Mouse (Mus musculus) heart, adult 10 weeks (tissue): ENCODE measurements around the gene Ccdc188. TPM values are rescaled to one million over a fixed set of nuclear protein-coding genes. Genes with fewer than 3 reads are reported as not detected.

Experiments
- polyA plus RNA-seq: library from polyadenylated mRNA; stranded (reverse); fragments of 350-450 nt; fragmentation: Illumina TruSeq; extraction: RNeasy Lipid Tissue Mini Kit (QIAGEN cat#74804); gene quantifications from one replicate; pipeline ENCODE4 v1.2.3, GENCODE M21; 2014; ENCODE audit warnings: low read depth, low replicate concordance

Gene Ccdc188
- polyA plus RNA-seq = not detected

DNA sequence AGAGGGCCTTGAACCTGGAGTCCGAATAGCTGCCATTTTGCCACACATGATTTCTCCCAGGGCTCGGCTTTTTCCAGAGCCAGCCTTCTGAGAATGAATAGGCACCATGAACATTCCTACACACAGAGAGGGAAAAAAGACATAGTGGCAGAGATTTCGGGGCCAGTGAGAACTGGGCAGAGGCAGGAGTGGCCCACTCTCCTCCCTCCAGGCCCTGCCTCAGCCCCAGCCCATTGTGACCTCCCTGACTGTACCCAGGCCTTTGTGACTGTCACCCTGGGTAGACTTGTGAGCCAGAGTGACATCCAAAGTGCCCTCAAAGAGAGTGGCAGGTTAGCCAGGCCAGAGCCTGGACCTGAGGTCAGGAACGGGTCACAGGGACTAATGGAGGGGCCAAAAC is at the start of gene Ccdc188:
Ccdc188 (plus strand) TSS at position 301 of the 400 bp plus-strand sequence.

DNA sequence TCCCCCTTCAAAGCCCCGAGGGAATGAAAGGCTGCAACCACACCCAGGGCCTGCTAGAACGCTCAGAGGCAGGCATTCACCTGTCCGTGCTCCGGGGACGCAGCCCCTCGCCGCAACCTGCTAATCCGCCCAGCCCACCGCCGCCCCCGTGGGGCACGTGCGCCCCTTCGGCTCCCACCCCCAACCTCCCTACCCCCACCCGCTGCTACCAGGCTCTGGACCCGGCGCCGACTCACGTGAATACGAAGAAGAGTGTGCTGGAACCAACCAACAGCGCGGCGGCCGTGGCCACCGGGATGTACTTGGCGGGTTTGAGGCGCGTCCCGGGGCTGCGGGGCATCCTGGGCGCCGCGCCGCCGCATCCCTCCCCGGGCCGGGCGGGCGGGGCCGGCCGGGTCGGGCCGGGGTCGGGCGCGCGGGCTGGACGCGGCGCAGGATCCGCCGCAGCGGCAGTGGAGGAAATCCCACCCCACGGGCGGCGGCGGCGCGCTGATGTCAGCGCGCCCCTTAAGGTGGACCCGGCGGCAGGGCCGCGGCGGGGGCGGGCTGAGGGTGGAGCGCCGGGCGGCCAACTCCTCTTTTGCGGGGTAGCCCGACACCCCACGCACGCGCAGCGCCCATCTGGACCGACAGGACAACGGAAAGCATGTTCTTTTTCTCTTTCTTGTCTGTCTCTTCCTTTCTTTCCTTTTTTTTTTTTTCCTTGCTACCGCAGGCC is 17.2 kb downstream of the Ccdc188 start, which contains the start of gene Zdhhc8:
Zdhhc8 (minus strand) TSS at position 466 of the 718 bp plus-strand sequence.

DNA sequence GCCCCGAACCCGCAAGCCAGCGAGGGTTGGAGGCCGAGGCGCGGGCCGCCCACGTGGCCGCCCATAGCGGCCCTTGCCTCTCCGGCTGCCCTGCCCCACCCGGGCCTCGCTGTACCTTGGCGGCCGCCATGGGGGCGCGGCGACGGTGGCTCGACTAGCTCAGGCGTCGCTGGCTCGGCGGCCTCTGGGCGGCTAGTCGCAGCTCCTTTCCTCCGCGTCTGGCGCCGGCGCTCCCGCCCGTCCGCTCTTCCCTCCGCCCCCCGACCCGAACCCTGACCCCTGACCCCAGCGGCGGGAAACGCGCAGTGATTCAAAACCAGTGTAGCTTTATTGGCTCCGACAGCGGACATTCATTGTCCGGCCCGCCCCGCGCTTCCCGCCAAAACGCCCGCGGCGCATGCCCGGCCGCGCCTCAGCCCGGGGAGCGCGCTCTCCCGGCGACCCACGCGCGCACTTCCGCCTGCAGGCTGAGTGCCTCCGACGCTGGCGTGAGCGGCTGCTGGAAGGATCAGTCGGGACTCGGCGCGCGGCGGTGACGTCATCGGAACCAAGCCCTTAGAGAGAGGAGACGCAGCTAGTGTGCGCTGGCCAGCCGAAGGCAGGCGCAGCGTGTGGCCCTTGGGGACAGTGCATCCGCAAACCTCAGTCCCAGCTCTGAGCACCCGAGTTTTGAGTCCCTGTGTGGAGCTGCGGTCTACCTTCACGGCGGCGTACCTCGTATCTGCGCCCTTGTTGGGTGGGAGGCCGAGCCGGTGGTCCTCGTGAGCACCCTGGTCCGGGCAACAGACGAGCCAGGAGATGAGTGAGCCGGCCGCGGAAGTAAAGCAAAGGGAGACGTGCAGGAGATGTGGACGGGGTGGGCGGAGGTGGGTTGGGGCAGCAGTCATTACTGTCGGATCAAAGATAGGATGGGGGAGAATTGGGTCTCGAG is 31.0 kb downstream of the Ccdc188 start, which contains the start of the genes Trmt2a and Ranbp1:
Trmt2a (plus strand) TSS at position 247 of the 931 bp plus-strand sequence.
Ranbp1 (minus strand) TSS at position 300 of the 931 bp plus-strand sequence.

DNA sequence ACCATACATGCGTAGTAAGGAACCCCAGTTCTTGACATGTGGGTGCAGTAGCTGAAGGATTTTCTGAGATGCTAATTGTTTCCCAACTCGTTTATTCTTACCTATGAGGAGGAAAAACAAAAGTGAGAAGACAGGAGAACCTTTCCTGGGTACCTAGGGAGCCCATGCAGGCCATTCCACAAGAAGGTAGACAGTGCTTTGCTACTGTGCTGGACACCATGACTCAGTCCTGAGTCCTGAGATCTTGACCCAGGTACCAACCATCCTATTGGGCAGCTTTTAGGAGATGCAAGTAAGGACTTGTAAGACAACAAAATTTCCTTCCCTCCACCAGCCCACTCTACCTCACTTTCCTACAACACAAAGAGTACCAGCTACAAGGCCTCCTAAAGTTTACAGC is 40.5 kb downstream of the Ccdc188 start, which contains the start of gene Gm49776:
Gm49776 (minus strand) TSS at position 101 of the 400 bp plus-strand sequence.

Other genes with a start within 250 kb of the Ccdc188 start
- not detected for gene Vpreb2, start 237.5 kb upstream of the Ccdc188 start, polyA plus RNA-seq
- 50.3 TPM for gene Dgcr6, start 165.0 kb upstream of the Ccdc188 start, polyA plus RNA-seq
- 37.1 TPM for gene Prodh, start 127.7 kb upstream of the Ccdc188 start, polyA plus RNA-seq
- 6.7 TPM for gene Rtn4r, start 90.2 kb upstream of the Ccdc188 start, polyA plus RNA-seq
- 23.9 TPM for gene Zdhhc8, start 17.3 kb downstream of the Ccdc188 start, polyA plus RNA-seq
- gene Trmt2a, start 30.8 kb downstream of the Ccdc188 start, polyA plus RNA-seq = 36.1 TPM
- 48.5 TPM for gene Ranbp1, start 30.9 kb downstream of the Ccdc188 start, polyA plus RNA-seq
- gene Gm49776, start 40.4 kb downstream of the Ccdc188 start, polyA plus RNA-seq = not detected
- 8.7 TPM for gene Dgcr8, start 71.4 kb downstream of the Ccdc188 start, polyA plus RNA-seq
- 260 TPM for gene Tango2, start 130.2 kb downstream of the Ccdc188 start, polyA plus RNA-seq
- gene Arvcf, start 130.3 kb downstream of the Ccdc188 start, polyA plus RNA-seq = 15.8 TPM
- gene Txnrd2, start 208.5 kb downstream of the Ccdc188 start, polyA plus RNA-seq = 45.8 TPM
- 213 TPM for gene Comt, start 209.0 kb downstream of the Ccdc188 start, polyA plus RNA-seq